Mouse (Mus musculus) left cerebral cortex, adult 8-10 months (tissue): ENCODE results near the gene Mmgt2. TPM values are rescaled to one million over a fixed set of nuclear protein-coding genes. Genes with fewer than 3 reads are reported as not detected.

Source experiments
- DNase-seq, 2 experiments: peaks; one replicate each; pipeline ENCODE4 v3.0.0; 2022; ENCODE audit warnings: low spot score in 2 of 2
- total RNA-seq, 4 experiments: library from RNA; stranded (reverse); gene quantifications; 2 replicates each; pipeline ENCODE4 v1.2.4; 2022

Mmgt2 gene
- total RNA-seq, 4 experiments from 2014 or later = 21.5 to 34.3 (median 25.6) TPM

DNA sequence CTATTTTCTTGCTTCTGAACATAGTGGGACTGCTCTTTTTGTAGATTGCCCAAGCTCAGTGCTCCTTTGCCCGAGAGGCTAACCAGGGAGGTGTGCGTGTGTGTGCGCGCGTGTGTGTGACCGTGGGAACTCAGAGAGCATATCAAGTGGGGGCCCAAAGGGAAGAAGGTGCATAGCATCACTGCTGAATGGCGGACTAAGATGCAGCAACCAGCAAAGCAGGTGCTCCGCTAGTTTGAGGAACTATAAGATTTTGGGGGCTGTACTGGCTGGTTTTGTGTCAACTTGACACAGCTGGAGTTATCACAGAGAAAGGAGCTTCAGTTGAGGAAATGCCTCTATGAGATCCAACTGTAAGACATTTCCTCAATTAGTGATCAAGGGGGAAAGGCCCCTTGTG lies 27.4 kb upstream of the Mmgt2 start:
- no peak for DNase-seq

- no peak for DNase-seq
Observed at GRCm38 (mm10) chr11:62621586-62622283, 26.7 kb upstream of the Mmgt2 start.

DNA sequence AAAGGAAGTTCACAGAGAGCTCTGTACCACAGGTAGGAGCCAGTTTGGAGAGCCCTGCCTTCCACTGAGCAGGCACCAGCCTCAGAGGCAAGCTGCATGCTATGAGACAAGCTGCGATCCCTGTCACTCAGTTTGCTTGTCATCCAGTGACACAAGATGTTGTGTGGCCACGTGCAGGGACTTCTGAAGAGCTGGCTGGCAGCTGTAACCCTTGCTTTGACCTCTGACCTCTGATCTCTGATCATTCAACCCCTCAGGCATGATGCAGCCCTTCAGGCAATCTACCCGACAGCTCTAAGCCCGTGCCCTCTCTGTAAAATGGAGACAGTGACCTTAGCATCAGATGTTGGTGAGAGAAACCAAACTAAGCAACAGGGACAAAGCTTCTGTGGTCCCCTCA lies 25.6 kb upstream of the Mmgt2 start:
- DNase-seq = no peak

DNA sequence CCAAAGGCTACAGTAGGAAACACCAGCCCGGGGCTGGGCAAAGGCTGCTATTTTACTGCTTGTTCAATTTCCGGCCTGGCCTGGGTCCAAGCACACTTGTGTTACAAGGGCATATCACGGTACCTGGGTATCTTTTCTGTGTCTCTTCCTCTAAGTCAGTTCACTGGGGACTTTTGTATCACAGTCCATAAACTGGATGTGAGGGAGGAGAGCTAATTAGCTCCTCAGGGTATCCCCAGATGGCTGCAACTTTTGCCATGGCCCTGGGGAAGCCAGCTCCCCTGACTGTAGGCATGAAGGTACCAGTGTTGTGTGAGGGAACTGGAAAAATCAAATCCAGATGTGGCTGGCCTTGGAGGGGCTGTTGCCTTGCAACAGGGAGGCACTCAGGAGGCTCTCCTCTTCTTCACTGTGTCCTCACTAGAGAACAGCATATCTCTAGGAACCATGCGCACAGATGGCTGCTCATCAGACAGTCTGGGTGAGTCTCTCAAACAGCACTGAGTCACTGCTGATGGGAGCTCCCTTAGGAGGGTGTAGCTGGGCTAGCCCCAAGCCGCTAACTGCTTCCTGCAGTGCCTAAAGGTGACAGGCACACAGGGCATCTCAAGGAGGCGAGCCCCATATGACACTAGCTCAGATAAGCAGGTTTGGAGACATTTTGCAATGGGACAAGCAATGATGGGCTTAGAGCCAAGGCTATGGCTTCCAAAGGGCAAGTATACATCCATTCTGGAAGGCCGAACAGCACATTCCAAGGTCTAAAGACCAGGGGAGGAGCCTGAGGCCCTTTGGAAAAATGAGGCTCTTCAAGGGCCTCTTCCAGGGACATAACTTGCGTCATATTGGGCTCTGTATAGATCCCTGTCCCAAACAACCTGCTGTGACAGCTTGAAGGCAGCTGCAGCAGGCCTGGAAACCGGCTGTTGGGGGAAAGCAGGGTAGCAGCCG lies 23.8 kb upstream of the Mmgt2 start:
- no peak for DNase-seq

GRCm38 (mm10) chr11:62629352-62630224 lies 18.9 kb upstream of the Mmgt2 start:
- no peak for DNase-seq

GRCm38 (mm10) chr11:62630225-62630821 lies 18.1 kb upstream of the Mmgt2 start:
- DNase-seq = no peak

DNA sequence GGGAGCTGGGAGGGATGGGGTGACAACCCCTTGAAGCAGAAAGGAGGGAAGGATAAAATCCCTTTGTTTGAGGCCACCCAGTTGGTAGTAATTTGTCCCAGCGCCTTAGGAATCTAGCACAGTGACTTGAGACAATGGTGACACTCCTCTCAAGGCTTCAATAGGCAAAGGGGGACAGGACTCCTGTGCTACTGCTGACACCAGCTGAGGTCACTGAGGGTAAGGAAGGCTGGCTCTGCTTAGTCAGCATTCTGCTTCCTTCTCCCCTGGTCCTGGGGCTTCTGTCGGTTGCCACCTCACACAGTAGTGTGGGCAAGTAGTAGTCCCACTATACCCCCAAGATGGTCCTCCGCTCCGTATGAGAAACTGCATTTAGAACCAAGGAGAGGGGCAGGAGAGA lies 17.3 kb upstream of the Mmgt2 start:
- no peak for DNase-seq

DNA sequence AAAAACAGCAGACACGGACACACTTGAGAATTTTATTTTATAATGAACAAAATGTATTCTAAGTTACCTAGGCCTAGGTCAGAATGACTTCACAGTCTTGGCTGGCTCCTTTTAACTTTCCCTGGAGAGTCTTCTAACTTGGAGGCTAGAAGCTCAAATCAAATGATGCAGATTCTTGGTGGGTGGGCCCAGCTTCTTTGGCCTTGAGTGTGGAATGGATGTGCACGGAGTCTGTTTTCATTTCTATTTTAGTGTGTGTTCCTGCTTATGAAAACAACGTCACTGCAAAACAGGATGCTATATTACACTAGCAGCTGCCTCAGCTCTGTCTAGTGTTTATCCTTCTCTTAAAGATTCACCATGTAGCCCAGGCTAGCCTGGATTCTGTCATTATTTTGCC lies 13.1 kb upstream of the Mmgt2 start:
- DNase-seq = no peak

DNA sequence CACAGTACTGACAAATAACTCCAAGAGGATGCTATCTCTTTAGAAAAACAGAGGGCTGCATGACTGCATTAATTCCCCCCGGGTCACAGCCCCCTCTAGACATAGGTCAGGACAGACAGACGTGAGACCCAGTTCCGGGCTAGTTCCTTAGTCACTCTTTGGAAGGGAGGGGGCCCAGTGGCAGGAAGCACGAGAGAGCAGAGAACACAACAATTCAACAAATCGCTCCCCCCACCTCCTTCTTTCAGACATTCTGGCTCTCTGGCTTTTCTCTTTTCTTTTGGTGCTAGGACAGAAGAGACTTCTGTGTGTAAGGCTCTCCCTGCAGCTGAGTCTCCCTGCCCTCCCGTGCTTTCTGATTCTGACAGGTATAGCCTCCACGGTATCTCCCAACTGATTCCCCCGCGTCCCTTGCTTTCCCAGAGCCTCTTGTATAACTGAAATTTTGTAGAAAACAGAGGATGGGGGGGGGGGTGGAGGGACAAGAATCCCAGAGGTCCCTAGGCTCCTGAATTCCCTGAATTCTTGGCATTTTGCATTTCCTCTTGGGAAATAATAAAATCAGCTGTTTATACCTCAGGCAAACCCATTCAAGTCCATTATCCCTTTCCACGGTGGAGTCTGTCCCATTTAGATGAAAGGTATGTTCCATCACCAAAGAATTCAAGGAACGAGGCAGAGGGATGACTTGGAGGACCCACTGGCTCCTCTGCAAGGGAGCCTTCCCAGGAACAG lies 12.2 kb upstream of the Mmgt2 start:
- DNase-seq = no peak

- DNase-seq = peak in 1 of 2 experiments; percentile 82
Observed at GRCm38 (mm10) chr11:62636840-62637221, 11.6 kb upstream of the Mmgt2 start.

DNA sequence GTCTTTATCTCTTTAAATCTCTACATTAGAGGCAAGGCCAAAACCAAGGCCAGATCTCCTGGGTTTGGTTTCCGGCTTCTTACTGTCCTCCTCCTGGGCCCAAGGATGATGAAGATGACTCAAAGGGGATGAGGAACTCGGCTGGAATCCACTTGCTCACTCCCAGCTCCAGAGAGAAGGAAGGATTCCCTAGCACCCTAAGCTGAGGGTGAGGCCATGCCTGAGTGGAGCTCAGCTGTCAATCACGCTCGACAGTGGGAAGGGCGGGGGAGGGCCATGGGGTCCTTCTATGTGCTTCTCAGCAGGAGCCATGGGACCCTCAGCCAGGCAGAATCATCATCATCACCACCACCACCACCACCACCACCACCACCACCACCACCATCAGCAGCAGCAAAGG lies 11.1 kb upstream of the Mmgt2 start:
- no peak for DNase-seq

GRCm38 (mm10) chr11:62637806-62638205 lies 10.7 kb upstream of the Mmgt2 start:
- no peak for DNase-seq

- no peak for DNase-seq
Observed at GRCm38 (mm10) chr11:62638402-62638801, 10.1 kb upstream of the Mmgt2 start.

GRCm38 (mm10) chr11:62640378-62640777 lies 8.1 kb upstream of the Mmgt2 start:
- no peak for DNase-seq

GRCm38 (mm10) chr11:62642023-62642844 lies 6.2 kb upstream of the Mmgt2 start:
- no peak for DNase-seq

GRCm38 (mm10) chr11:62643011-62643631 lies 5.3 kb upstream of the Mmgt2 start:
- no peak for DNase-seq

- no peak for DNase-seq
Observed at GRCm38 (mm10) chr11:62643681-62644363, 4.6 kb upstream of the Mmgt2 start.

DNA sequence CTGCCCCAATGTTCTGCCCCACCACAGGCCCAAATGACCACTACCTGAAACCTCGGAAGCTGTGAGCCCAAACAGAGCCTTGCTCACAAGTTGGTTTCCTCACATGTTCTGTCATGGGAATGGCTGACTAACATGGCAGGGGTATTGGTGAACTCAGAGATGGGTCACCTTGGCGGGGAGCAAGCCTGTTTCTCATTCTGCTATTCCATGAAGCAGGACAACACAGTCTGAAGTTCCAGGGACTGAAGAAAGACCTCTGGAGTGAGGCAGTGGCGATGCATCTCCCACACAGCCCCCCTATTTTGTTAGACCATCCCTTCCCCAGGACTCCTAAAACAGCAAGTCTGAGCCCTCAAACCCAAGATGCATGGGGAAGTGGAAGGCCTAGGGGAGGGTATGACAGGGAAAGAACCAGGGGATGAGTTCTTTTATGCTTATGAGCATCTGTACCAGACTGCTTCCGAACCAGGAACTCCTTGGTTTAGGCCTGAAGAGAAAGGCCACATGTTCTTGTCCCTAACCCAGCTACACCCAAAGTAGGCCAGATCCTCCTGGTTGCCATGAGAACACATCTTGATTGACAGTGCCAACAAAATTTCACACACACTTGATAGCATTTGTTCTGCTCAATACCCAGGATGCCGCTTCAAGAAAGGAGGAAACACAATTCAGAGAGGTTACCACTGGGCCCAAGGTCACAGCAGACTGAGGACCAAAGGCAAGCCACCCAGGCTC lies 3.7 kb upstream of the Mmgt2 start:
- no peak for DNase-seq
